Mouse (Mus musculus): ENCODE measurements around the gene Ank3. TPM values are rescaled to one million over a fixed set of nuclear protein-coding genes. Genes with fewer than 3 reads are reported as not detected.

The Ank3 gene
- total RNA-seq, 2 experiments from 2014 or later: 573 to 576 TPM

- no peak for DNase-seq
- intact Hi-C loops (cut with DNase I): no loop called here
Observed at GRCm38 (mm10) chr10:69645311-69645802, 246.8 kb downstream of the Ank3 start.

- DNase-seq: no peak
- intact Hi-C loops (cut with DNase I): no loop called here
Observed at GRCm38 (mm10) chr10:69645929-69646328, 247.4 kb downstream of the Ank3 start.

- intact Hi-C loops (cut with DNase I): loop anchor here (5.0 to 10.0 kb wide), 3 partner anchors 115 to 645 kb away; no protein-coding TSS in a partner anchor
Observed at GRCm38 (mm10) chr10:69650074-69650473, 251.5 kb downstream of the Ank3 start.

GRCm38 (mm10) chr10:69652660-69653059 lies 254.1 kb downstream of the Ank3 start:
- peak; percentile 53 for DNase-seq
- intact Hi-C loops (cut with DNase I): loop anchor here (5.0 to 10.0 kb wide), 3 partner anchors 118 to 642 kb away; no protein-coding TSS in a partner anchor

More at GRCm38 (mm10) chr10:69650074-69650473, 251.5 kb downstream of the Ank3 start:
- DNase-seq: no peak

DNA sequence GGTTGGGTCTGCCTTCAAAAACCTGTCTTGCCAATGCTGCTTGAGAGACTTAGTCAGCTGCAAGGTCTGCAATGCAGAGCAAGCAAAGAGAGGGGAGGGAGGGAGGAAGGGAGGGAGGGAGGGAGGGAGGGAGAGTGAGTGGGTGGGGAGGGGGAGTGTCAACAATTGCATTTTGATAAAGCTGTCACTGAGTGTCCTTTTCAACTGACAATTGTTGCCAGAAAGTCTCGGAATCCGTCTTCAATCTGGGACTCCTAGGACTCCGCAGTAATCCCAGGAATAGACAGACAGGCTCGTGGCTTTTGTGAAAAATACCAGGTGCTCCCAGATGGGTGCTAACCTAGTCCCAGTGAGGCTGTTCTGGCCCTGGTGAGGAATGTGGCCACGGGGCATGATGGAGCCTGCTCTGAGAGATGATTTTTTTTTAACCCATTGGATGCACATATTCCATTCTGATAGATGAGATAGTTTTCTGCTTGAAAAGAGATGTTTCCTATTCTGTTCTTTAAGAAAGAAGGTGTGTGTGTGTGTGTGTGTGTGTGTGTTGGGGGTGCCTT lies 254.6 kb downstream of the Ank3 start:
- intact Hi-C loops (cut with DNase I): loop anchor here (5.0 to 10.0 kb wide), 3 partner anchors 118 to 642 kb away; no protein-coding TSS in a partner anchor
- no peak for DNase-seq

DNA sequence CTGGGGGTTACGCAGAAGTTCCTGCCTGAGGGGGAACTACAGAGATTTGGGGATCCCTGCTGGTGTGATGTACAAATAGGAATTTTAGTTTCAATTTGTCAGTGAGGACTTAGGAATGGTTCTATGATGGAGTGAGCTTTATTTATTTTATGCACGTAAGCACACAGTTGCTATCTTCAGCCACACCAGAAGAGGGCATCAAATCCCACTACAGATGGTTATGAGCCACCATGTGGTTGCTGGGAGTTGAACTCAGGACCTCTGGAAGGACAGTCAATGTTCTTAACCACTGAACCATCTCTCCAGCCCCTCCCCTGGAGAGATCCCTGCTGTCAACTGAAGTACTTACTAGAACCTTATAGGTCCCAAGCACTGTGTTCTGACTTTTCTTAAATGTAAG lies 255.6 kb downstream of the Ank3 start:
- intact Hi-C loops (cut with DNase I): loop anchor here (2.0 to 10.0 kb wide), 4 partner anchors 119 to 641 kb away; no protein-coding TSS in a partner anchor
- DNase-seq: no peak

DNA sequence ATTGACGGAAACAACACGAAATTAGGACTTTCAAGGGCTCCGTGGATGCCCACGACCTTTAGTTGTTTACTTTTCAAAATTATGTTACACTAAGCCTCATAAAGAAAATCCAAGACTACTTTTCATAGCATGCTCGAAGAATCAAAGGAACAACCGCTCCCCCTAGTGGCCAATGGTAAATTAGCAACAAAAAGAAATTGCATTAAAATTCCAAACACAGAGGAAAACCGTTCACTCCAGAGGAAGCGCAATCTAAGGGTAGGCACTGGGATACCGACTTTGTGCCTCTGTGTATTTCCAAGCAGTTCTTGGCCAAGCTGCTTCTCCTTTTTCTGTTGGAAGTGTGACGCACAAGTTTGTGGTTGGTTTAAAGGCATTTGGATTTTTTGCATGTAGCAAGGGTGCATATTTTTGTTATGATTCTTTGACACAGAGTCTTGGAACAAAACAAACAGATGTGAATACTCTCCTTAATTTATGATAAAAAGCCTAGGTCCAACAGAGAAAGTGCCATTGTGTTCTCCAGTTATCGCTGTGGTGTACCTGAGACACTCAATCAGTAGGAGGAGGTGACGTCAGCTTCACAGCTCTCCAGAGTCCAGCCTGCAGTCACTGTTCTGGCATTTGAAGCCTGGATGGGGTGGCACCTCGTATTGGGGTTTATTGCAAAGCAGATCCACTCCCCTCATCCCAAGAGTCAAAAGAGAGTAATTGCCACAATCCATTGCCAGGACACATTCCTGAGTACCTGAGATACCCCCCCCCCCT lies 256.5 kb downstream of the Ank3 start:
- intact Hi-C loops (cut with DNase I): loop anchor here (2.0 to 10.0 kb wide), 4 partner anchors 120 to 640 kb away; no protein-coding TSS in a partner anchor
- peak; percentile 24 for DNase-seq

DNA sequence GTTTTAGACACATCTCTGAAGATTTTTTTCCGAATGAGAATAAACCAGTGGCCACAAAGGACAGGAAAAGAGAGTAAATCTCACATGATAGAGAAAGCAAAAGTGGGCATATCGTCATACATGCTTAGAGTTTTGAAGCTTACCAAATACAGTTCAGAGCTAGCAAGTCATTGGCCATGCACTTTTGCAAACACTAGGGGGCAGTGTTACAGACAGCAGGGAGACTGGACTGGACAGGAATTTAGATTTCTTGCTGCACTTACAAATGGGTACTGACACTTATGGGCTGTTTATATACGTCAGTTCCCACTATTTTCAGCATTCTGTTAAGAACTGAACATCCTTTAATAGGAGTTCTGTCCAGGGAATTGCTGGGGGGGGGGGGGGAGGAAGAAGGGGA lies 257.7 kb downstream of the Ank3 start:
- intact Hi-C loops (cut with DNase I): loop anchor here (10.0 kb wide), 2 partner anchors 122 to 638 kb away; no protein-coding TSS in a partner anchor
- peak; percentile 62 for DNase-seq

GRCm38 (mm10) chr10:69659818-69660217 lies 261.2 kb downstream of the Ank3 start:
- DNase-seq: no peak
- intact Hi-C loops (cut with DNase I): loop anchor here (10.0 kb wide), 3 partner anchors 125 to 635 kb away; no protein-coding TSS in a partner anchor

DNA sequence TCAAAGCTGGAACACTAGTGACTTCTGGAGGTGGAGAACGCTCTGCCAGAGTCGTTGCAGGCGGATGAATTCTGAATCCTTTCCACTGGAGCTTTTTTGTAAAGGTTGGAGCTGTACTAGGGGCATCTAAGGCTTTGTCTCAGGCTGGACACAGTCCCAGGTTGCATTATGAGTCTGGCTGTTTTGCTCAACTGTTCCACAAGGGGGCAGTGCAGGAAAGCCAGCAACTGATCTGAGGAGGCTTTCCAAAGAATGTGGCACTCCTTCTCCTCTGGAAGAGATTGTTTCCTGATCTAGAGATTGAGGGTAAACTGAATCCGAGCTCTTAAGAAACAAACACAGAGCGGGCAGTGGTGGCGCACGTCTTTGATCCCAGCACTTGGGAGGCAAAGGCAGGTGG lies 263.8 kb downstream of the Ank3 start:
- peak; percentile 86 for DNase-seq
- intact Hi-C loops (cut with DNase I): loop anchor here (10.0 kb wide), 1 partner anchor 132 kb away; no protein-coding TSS in a partner anchor

- intact Hi-C loops (cut with DNase I): loop anchor here (5.0 to 10.0 kb wide), 2 partner anchors 127 to 180 kb away; no protein-coding TSS in a partner anchor
- no peak for DNase-seq
Observed at GRCm38 (mm10) chr10:69667482-69667881, 268.9 kb downstream of the Ank3 start.

DNA sequence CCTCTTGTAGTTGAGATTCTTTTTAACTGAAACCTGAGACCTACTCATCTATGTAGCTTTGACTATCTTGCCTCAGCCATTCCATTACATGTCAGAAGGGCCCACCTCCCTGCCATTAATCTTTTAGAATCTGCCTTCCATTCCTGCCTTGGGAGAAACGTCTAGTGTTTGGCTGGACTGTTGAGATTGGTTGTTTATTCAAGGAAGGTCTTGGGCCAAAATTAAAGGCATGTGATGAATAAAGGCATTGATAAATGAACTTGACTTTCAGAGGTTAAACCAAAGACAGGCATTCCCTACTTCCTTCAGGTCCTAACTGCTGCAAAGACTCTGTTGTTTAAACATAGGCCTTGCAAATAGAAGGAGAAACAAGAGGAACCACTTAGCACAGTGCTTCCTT lies 271.9 kb downstream of the Ank3 start:
- no peak for DNase-seq
- intact Hi-C loops (cut with DNase I): no loop called here

GRCm38 (mm10) chr10:69670959-69671358 lies 272.4 kb downstream of the Ank3 start:
- DNase-seq: no peak
- intact Hi-C loops (cut with DNase I): no loop called here

DNA sequence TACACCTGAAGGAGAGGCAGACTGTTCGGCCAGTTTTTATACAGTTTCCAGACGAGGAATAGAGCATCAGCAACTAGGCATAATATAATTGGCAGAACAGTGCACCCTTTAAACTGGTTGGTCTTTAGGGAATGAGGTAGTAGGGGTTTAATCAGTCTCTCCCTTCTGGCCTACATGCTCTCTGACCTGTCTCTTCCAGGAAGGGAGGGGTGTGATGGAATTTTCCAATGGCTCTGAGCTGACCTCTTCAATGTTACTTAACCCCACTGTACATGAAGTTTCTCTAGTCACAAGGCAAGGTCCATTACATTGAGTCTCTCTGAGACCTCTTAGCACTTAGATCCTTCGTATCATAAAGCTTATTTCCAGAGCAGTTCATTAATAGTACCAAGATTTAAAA lies 272.9 kb downstream of the Ank3 start:
- intact Hi-C loops (cut with DNase I): no loop called here
- no peak for DNase-seq

- DNase-seq: no peak
- intact Hi-C loops (cut with DNase I): no loop called here
Observed at GRCm38 (mm10) chr10:69672545-69672944, 274.0 kb downstream of the Ank3 start.

DNA sequence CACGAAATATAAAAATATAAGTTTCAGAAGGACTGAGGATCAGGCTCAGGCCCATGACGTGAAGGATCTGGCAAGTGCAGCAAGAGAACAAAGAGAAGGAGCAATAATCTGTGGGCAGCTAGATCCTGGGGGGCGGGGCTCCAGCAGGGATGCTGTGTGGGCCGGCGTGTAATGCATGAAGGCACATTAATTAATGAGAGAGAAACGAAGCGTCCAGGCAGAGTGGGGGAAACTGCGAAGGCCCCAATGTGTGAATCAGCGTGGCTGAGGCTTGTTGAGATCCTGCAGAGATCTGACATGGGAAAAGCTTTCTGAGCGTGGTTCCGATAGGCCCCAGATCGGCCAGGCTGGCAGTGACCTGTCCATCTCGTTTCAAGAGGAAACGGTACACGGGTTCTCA lies 279.7 kb downstream of the Ank3 start:
- DNase-seq: peak; percentile 82
- intact Hi-C loops (cut with DNase I): no loop called here

DNA sequence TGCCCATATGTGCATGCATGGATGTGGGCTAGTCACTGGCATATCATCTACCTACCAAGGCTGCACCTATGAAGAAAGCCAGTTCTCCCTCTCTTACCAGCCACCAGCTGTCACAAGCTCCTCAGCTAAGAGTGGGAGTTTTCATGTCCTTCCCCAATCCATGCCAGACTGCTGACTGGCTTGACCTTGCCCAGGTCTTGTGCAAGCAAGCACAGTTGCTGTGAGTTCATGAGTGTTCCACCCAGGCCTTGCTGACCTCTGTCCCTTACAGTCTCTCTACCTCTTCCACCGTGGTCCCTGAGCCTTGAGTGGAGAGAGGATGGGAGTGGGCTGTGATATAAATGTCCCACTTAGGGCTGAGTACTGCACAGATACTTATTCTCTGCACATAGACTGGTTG lies 287.8 kb downstream of the Ank3 start:
- intact Hi-C loops (cut with DNase I): no loop called here
- no peak for DNase-seq

DNA sequence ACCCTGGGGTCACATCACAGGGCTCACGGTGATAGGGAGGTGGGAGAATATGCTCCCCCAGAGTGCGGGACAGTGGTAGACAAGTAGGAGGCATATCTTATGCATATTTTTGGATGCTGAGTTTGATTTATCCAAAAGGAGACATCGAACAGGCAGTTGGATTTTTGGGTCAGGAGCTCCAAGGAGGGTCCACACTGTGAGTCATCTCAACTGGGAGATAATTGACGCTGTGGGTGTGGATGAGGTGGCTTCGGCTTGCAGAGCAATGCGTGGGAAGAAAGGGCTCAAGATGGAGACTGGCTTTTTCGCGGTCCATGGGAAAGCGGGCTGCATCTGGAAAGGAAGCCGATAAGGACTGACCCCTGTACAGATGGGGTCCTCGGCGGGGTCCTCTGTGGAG lies 290.5 kb downstream of the Ank3 start:
- no peak for DNase-seq
- intact Hi-C loops (cut with DNase I): no loop called here

- peak; percentile 36 for DNase-seq
- intact Hi-C loops (cut with DNase I): no loop called here
Observed at GRCm38 (mm10) chr10:69690131-69690960, 291.8 kb downstream of the Ank3 start.

- DNase-seq: no peak
Observed at GRCm38 (mm10) chr10:69690961-69691451, 292.4 kb downstream of the Ank3 start.

More at GRCm38 (mm10) chr10:69690961-69691451, 292.4 kb downstream of the Ank3 start:
- intact Hi-C loops (cut with DNase I): no loop called here

All from left cerebral cortex, postnatal 4 days (tissue).